In the genomic region with DNA sequence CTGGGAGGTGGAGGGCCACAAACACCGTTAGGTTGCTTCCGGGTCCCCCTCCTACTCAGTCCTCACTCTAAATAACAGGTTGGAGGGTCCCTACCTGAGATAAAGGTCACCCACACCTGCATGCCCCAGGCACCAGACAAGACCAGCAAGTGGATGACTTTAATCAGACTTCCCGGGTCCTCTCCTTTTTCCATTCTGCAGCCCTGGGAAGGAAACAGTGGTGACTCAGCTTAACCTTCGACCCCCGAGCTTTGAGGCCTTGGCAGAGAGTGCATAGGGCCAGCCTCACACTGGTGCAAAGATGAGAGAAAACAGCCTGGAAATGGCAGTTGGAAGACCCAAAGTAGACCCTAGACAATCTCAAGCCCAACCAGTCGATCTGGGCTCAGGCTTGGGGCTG, we compare ENCODE assay signal across 8 mouse cellular contexts. TPM values are rescaled to one million over a fixed set of nuclear protein-coding genes. Genes with fewer than 3 reads are reported as not detected.
A peak's percentile ranks its signal among the peaks of the same experiment; 100 is the strongest.
DNase-seq lines count a peak whose midpoint lies in the region; ATAC-seq and TF ChIP-seq lines count a peak whose summit lies in the region.

No protein-coding gene starts in this region.

- peak overlapping the region; percentile 70 for H3K4me2 ChIP-seq in heart, embryonic 16.5 days (ENCODE audit: low read depth, low read length)
- H3K4me2 ChIP-seq in limb, embryonic 11.5 days (ENCODE audit: low read depth, severe bottlenecking): peak overlapping the region; percentile 58
- H3K4me2 ChIP-seq in midbrain, embryonic 15.5 days: peak overlapping the region; percentile 58

- peaks cover 24% of the 10 kb centered on the region for H3K4me1 ChIP-seq in heart, embryonic 16.5 days (ENCODE audit: control insufficient read depth, insufficient read depth, low read length)
- 0 out of 2 replicates have a peak, but pooled peaks cover 8% of the 10 kb centered on the region for H3K4me1 ChIP-seq in limb, embryonic 11.5 days (ENCODE audit: control insufficient read depth, insufficient read depth, low read length)
- peaks cover 14% of the 10 kb centered on the region for H3K4me1 ChIP-seq in midbrain, embryonic 15.5 days
- peaks cover 8% of the 10 kb centered on the region; the same call in 1 of the 2 replicates for H3K4me1 ChIP-seq in thymus, adult 2 months (replicated peaks; ENCODE audit: control insufficient read depth, insufficient read depth, low read length)

- no peak overlapping the region; the same call in 1 of the 2 replicates for H3K9ac ChIP-seq in heart, embryonic 16.5 days (ENCODE audit: low read length)
- no peak overlapping the region; the same call in 1 of the 2 replicates for H3K9ac ChIP-seq in limb, embryonic 11.5 days (ENCODE audit: low read length)
- H3K9ac ChIP-seq in midbrain, embryonic 15.5 days: peak overlapping the region; percentile 50; the same call in 1 of the 2 replicates

- no peak overlapping the region; the same call in 1 of the 2 replicates for H3K4me3 ChIP-seq in heart, embryonic 16.5 days (ENCODE audit: low read length)
- H3K4me3 ChIP-seq in limb, embryonic 11.5 days (ENCODE audit: low read depth, low read length): 0 out of 2 replicates have a peak overlapping the region, but pooled peaks have one; percentile 50
- H3K4me3 ChIP-seq in midbrain, embryonic 15.5 days: peak overlapping the region; percentile 52
- no peak overlapping the region for H3K4me3 ChIP-seq in thymus, adult 2 months (ENCODE audit: control insufficient read depth, insufficient read depth, low read length)

- 64% methylated on average over 6 of the region's 6 CpGs for WGBS in heart, embryonic 16.5 days
- 74% methylated on average over 6 of the region's 6 CpGs for WGBS in limb, embryonic 11.5 days
- WGBS in midbrain, embryonic 15.5 days: 77% methylated on average over 6 of the region's 6 CpGs
- 82% methylated on average over 6 of the region's 6 CpGs for WGBS in thymus, adult 2 months

- no peak for ATAC-seq in heart, embryonic 16.5 days (replicated peaks; ENCODE audit: extremely low read depth, insufficient read depth, low FRiP score)
- ATAC-seq in limb, embryonic 11.5 days (ENCODE audit: insufficient number of reproducible peaks, low FRiP score, low TSS enrichment, low read depth): no peak
- ATAC-seq in midbrain, embryonic 15.5 days (replicated peaks): no peak
- ATAC-seq in megakaryocyte progenitor cell, adult 5-6 weeks (replicated peaks; ENCODE audit: poor library complexity): no peak

- TF ChIP-seq POLR2A in thymus, adult 2 months (IDR thresholded peaks at IDR 0.05; ENCODE audit: control insufficient read depth, extremely low read depth, insufficient read depth, low read length, poor library complexity): no peak

- peak; percentile 25 for DNase-seq in ovary, adult 18-20 months (ENCODE audit: low spot score)
- DNase-seq in ovary, postnatal 10 days (ENCODE audit: low spot score): no peak
- DNase-seq in limb, embryonic 11.5 days (ENCODE audit: low spot score): no peak
- DNase-seq in spleen, postnatal 10 days (ENCODE audit: low spot score in 2 of 2): no peak
- no peak for DNase-seq in thymus, adult 2 months

- no peaks in the 10 kb centered on the region for H3K27me3 ChIP-seq in heart, embryonic 16.5 days (ENCODE audit: control insufficient read depth, insufficient read depth, low read length)
- no peaks in the 10 kb centered on the region for H3K27me3 ChIP-seq in limb, embryonic 11.5 days (ENCODE audit: control insufficient read depth, insufficient read depth, low read length)
- no peaks in the 10 kb centered on the region for H3K27me3 ChIP-seq in midbrain, embryonic 15.5 days (replicated peaks)
- H3K27me3 ChIP-seq in thymus, adult 2 months (ENCODE audit: control insufficient read depth, insufficient read depth, low read length): no peaks in the 10 kb centered on the region

- no peak overlapping the region for H3K27ac ChIP-seq in heart, embryonic 16.5 days (ENCODE audit: low read length)
- no peak overlapping the region for H3K27ac ChIP-seq in limb, embryonic 11.5 days (replicated peaks; ENCODE audit: low read depth, low read length)
- H3K27ac ChIP-seq in midbrain, embryonic 15.5 days: no peak overlapping the region
- H3K27ac ChIP-seq in thymus, adult 2 months (ENCODE audit: control insufficient read depth, insufficient read depth, low read length): no peak overlapping the region

- no peaks in the 10 kb centered on the region for H3K9me3 ChIP-seq in heart, embryonic 16.5 days (replicated peaks; ENCODE audit: control insufficient read depth, low read length)
- H3K9me3 ChIP-seq in limb, embryonic 11.5 days (ENCODE audit: control insufficient read depth, low read length): no peaks in the 10 kb centered on the region
- no peaks in the 10 kb centered on the region for H3K9me3 ChIP-seq in midbrain, embryonic 15.5 days

- no peaks in the 10 kb centered on the region for H3K36me3 ChIP-seq in heart, embryonic 16.5 days (ENCODE audit: control insufficient read depth, insufficient read depth)
- H3K36me3 ChIP-seq in limb, embryonic 11.5 days (ENCODE audit: control insufficient read depth, insufficient read depth, low read length): peaks cover 3% of the 10 kb centered on the region; the same call in 1 of the 2 replicates
- 0 out of 2 replicates have a peak, but pooled peaks cover 3% of the 10 kb centered on the region for H3K36me3 ChIP-seq in midbrain, embryonic 15.5 days (replicated peaks)
- H3K36me3 ChIP-seq in thymus, adult 2 months (ENCODE audit: control insufficient read depth, insufficient read depth, low read length): no peaks in the 10 kb centered on the region

- TF ChIP-seq CTCF in thymus, adult 2 months (IDR thresholded peaks at IDR 0.05; ENCODE audit: borderline replicate concordance, control insufficient read depth, extremely low read depth, insufficient read depth, low read length, poor library complexity): no peak

RNA-seq across cellular contexts. Expression of a gene that starts 1.1 kb away (rescaled TPM):
- polyA plus RNA-seq in heart, embryonic 16.5 days (2015; fragmentation: Nextera tagmentation; extraction: Ambion mirVana): 2.3 and 2.7 TPM in 2 replicates
- polyA plus RNA-seq in limb, embryonic 11.5 days (2014; fragmentation: Nextera tagmentation; extraction: Ambion mirVana): 3.5 and 4.8 TPM in 2 replicates
- polyA plus RNA-seq in midbrain, embryonic 15.5 days (2015; fragmentation: Nextera tagmentation; extraction: Ambion mirVana): 13.4 and 14.1 TPM in 2 replicates
- polyA plus RNA-seq in thymus, adult 2 months (2012; rRNA removed): 1.3 and 1.9 TPM in 2 replicates
- 0.12 TPM in 1 of 2 replicates, not detected in the other for total RNA-seq in megakaryocyte progenitor cell, adult 5-6 weeks (2015)
- 0.08 and 0.41 TPM in 2 replicates for total RNA-seq in megakaryocyte progenitor cell, adult 5-6 weeks (2017)

RNA-seq across cellular contexts. Expression of a gene that starts 1.2 kb away (rescaled TPM):
- polyA plus RNA-seq in heart, embryonic 16.5 days (2015; fragmentation: Nextera tagmentation; extraction: Ambion mirVana): 39.1 and 45.3 TPM in 2 replicates
- polyA plus RNA-seq in limb, embryonic 11.5 days (2014; fragmentation: Nextera tagmentation; extraction: Ambion mirVana): 29.7 and 29.9 TPM in 2 replicates
- 49.3 and 52.4 TPM in 2 replicates for polyA plus RNA-seq in midbrain, embryonic 15.5 days (2015; fragmentation: Nextera tagmentation; extraction: Ambion mirVana)
- 40.0 and 47.7 TPM in 2 replicates for polyA plus RNA-seq in thymus, adult 2 months (2012; rRNA removed)
- total RNA-seq in megakaryocyte progenitor cell, adult 5-6 weeks (2015): 49.4 and 60.5 TPM in 2 replicates
- total RNA-seq in megakaryocyte progenitor cell, adult 5-6 weeks (2017): 19.7 and 22.1 TPM in 2 replicates

RNA-seq across cellular contexts. Expression of a gene that starts 8.2 kb away (rescaled TPM):
- polyA plus RNA-seq in heart, embryonic 16.5 days (2015; fragmentation: Nextera tagmentation; extraction: Ambion mirVana): 10.8 and 11.4 TPM in 2 replicates
- 4.9 and 5.2 TPM in 2 replicates for polyA plus RNA-seq in limb, embryonic 11.5 days (2014; fragmentation: Nextera tagmentation; extraction: Ambion mirVana)
- 15.4 and 15.5 TPM in 2 replicates for polyA plus RNA-seq in midbrain, embryonic 15.5 days (2015; fragmentation: Nextera tagmentation; extraction: Ambion mirVana)
- 34.9 and 40.3 TPM in 2 replicates for polyA plus RNA-seq in thymus, adult 2 months (2012; rRNA removed)
- 14.5 and 20.1 TPM in 2 replicates for total RNA-seq in megakaryocyte progenitor cell, adult 5-6 weeks (2015)
- 37.3 and 50.6 TPM in 2 replicates for total RNA-seq in megakaryocyte progenitor cell, adult 5-6 weeks (2017)

RNA-seq across cellular contexts. Expression of a gene that starts 10.7 kb away (rescaled TPM):
- 3.2 and 4.3 TPM in 2 replicates for polyA plus RNA-seq in heart, embryonic 16.5 days (2015; fragmentation: Nextera tagmentation; extraction: Ambion mirVana)
- polyA plus RNA-seq in limb, embryonic 11.5 days (2014; fragmentation: Nextera tagmentation; extraction: Ambion mirVana): 6.6 and 8.2 TPM in 2 replicates
- polyA plus RNA-seq in midbrain, embryonic 15.5 days (2015; fragmentation: Nextera tagmentation; extraction: Ambion mirVana): 116 and 120 TPM in 2 replicates
- 3.8 and 5.5 TPM in 2 replicates for polyA plus RNA-seq in thymus, adult 2 months (2012; rRNA removed)
- total RNA-seq in megakaryocyte progenitor cell, adult 5-6 weeks (2015): 0.42 TPM in 2 replicates
- 0.21 TPM in 1 of 2 replicates, not detected in the other for total RNA-seq in megakaryocyte progenitor cell, adult 5-6 weeks (2017)

RNA-seq across cellular contexts. Expression of a gene that starts 29.4 kb away (rescaled TPM):
- polyA plus RNA-seq in heart, embryonic 16.5 days (2015; fragmentation: Nextera tagmentation; extraction: Ambion mirVana): 4.4 and 4.9 TPM in 2 replicates
- 17.4 and 20.0 TPM in 2 replicates for polyA plus RNA-seq in limb, embryonic 11.5 days (2014; fragmentation: Nextera tagmentation; extraction: Ambion mirVana)
- polyA plus RNA-seq in midbrain, embryonic 15.5 days (2015; fragmentation: Nextera tagmentation; extraction: Ambion mirVana): 10.5 TPM in 2 replicates
- 6.7 and 7.6 TPM in 2 replicates for polyA plus RNA-seq in thymus, adult 2 months (2012; rRNA removed)
- total RNA-seq in megakaryocyte progenitor cell, adult 5-6 weeks (2015): 8.1 and 9.0 TPM in 2 replicates
- 4.1 and 5.8 TPM in 2 replicates for total RNA-seq in megakaryocyte progenitor cell, adult 5-6 weeks (2017)

Comparison
In these comparisons a context has a peak if more than half of its experiments do, and no peak if none do; other contexts are left out.
1. H3K4me3 ChIP-seq: peak in limb, embryonic 11.5 days (single experiment) and midbrain, embryonic 15.5 days (single experiment); none in heart, embryonic 16.5 days (single experiment) and thymus, adult 2 months (single experiment).
2. Peak in every context shown above with its lines, with median percentiles within 50 percentile points of each other: H3K4me2 ChIP-seq.